Mouse (Mus musculus) gastrocnemius, postnatal 25 days (tissue): ENCODE data around the gene Irs3. TPM values are rescaled to one million over a fixed set of nuclear protein-coding genes. Genes with fewer than 3 reads are reported as not detected.
"Not testable (repeated sequence)": the region's sequence is repeated elsewhere in the genome, so short reads cannot be mapped to it uniquely, and the experiment has no call there.

Experiments
- DNase-seq: peaks from one replicate; pipeline ENCODE4 v3.0.0; 2022
- total RNA-seq, 2 experiments: library from RNA; stranded (reverse); gene quantifications; 1 replicate in 1 of 2; 2 replicates in 1 of 2; pipeline ENCODE4 v1.2.3; 2021

Irs3 gene
- total RNA-seq, 2 experiments from 2014 or later = 0.36 to 1.5 TPM

DNA sequence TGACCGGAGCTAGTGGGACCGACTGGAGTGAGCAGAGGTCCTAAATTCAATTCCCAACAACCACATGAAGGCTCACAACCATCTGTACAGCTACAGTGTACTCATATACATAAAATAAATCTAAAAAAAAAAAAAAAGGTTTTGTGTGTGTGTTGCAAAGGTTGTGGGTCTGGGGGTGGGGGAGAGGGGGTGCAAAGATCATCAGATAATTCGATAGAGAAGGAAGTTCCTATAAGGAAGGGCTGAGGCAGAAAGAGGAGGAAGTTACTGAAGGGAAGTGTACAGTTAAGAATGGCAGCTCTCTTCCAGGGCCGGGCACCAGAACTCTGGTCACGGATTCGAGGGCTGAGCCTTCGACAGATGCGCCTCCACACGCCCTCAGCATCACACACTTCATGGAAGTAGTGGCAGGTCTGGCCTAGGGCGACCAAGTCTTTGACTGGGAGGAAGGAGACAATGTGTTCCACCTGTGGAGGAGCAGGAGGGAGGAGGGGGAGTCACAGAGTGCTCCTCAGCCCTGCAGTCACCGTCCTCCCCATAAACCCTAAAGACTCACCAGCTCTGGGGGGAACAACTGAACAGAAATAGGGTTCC lies 21.5 kb downstream of the Irs3 start:
- no peak for DNase-seq

DNA sequence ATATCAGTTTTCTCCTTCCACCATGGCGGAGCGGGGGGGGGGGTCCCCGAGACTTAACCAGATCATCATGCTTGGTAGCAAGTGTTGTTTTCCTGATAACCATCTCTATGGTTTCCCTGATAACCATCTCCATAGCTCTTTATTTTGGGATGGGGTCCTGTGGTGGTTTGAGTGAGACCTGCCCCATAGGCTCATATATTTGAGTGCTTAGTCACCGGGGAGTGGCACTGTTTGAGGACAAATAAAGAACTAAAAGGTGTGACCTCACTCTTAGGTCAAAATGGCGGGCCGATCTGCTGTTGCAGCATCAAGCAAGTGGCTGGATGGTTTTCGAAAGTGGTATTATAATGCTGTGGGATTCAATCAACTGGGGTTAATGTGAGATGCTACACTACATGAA lies 30.2 kb downstream of the Irs3 start:
- DNase-seq = no peak

DNA sequence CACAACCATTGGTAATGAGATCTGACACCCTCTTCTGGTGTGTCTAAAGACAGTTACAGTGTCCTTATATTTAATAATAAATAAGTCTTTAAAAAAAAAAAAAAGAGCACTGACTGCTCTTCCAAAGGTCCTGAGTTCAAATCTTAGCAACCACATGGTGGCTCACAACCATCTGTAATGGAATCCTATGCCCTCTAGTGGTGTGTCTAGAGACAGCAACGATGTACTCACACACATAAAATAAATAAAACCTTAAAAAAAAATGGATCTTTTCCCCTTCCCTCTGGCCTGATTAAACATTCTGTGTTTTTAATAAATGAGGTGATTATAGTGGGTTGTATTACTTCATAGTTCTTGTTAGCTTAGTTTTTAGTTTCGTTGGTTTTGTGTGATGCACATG lies 30.6 kb downstream of the Irs3 start:
- not testable (repeated sequence) for DNase-seq

DNA sequence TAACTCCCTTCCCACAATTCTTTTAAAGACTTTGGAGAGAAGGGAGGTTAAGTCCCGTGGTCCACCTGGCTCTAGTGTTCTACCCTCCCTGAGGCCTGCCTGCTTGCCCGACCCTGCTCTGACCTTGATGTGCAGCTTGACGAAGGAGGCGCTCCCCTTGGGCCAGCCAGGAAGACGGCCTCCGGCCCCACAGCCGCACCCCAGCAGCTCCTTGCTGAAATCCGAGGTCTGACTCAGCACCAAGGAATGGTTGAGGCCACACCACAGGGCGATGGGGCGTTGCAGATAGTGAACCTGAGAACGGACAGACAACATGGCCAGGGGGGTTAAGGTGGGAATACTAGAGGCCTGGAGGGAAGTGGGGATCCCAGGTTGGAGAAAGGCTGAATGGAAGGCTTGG lies 32.0 kb downstream of the Irs3 start, which contains the start of gene Pcolce:
Gene Pcolce, minus strand, starts transcription at position 235 of the 400 bp plus-strand sequence.
- peak; percentile 56 for DNase-seq

DNA sequence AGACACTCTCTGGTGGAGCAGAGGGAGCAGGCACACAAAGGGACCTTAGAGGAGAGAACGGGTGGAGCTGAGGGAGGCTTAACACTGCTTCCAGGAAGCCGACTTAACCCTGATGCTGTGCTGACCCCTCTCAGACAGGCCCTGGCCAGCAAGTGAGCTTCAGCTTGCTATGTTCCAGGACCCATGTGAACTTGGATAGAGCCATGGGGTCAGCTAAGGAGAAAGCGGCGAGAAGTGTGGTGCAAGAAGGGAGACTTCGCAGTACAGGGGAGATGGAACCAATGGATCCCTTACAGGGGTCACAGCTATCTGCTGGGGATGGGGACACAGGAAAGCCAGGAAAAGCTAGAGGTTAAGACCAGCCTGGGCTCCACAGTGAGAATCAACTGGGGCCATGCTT lies 32.4 kb downstream of the Irs3 start:
- DNase-seq = peak; percentile 50

DNA sequence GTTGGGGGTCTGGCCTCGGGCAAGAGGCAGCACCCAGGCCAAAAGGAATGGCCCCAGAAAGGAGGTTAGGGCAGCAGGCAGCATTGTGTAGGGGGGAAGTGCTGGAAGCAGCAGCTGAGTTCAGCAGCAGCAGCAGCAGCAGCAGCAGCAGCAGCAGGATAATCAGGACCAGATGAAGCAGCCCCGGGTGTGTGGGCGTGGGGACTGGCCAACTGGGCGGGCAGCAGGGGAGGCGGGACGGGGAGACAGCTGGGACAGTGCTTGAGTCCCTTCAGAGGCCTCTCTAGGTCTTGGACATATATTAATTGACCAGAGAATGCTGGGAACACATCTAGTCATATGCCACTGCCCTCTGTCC lies 34.3 kb downstream of the Irs3 start:
- peak; percentile 88 for DNase-seq

DNA sequence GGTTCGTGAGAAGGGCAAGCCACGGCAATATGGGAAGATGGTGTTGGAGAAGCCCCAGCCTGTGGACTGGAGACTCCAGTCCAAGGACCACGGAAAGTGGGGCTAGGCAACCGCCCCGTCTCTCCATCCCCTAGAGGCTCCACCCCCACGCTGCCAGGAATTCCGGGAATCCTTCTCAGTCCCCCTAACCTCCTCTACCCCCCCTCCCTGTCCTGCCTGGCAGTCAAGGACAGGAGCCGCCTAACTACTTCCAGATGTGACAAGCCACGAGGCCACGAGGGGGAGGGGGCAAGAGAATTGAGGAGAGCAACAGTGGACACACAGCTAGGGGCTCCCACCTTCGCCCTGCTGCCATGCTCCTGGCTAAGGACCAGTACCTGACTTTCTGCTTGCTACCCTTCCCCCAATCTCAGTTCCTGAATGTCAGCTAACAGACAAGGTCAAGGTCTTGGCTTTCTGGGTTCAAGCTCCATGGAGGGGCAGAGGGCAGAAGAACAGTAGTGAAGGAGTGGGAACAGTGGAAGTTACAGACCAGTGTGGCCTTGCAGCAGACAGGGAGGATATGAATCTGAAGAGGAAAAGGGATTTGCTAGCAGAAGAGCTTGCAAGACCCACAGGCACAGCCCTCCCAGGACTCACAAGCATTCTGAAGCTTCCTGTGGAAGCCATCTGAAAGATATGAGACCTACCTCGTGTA lies 34.8 kb downstream of the Irs3 start:
- peak; percentile 90 for DNase-seq

DNA sequence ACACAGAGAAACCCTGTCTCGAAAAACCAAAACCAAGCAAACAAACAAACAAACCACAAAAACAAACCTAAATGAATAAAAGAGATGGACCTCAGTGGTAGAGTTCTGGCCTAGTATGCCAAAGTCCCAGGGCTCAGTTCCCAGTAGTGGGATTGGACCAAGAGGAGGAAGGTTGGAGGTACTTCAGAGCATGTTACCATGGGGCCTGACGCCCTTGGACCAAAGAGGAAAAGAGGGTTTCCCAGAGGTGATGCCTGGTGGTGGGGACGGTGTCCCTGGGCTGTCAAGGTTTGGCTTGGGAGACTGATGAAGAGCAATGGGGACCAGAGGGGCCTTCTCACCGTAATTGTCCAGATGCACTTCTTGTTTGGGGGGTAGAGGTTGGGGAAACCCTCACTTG lies 35.5 kb downstream of the Irs3 start:
- DNase-seq = no peak

DNA sequence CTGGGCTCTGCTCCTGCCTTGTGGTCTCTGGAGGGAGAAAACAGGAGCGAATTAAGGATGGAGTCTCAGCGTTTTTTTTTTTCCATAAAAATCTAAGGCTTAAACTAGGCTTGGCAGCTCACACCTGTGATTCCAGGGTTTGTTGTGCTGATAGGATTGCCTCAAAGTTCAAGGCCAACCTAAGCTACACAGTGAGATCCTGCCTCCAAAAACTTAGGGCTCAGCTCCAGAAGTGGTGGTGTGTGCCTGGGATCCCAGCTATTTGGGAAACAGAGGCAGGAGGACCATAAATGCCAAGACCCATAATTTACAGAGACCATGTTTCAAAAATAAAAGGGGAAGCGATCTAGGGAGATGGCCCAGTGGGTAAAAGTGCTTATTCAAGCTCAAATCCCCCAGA lies 36.2 kb downstream of the Irs3 start:
- DNase-seq = no peak

DNA sequence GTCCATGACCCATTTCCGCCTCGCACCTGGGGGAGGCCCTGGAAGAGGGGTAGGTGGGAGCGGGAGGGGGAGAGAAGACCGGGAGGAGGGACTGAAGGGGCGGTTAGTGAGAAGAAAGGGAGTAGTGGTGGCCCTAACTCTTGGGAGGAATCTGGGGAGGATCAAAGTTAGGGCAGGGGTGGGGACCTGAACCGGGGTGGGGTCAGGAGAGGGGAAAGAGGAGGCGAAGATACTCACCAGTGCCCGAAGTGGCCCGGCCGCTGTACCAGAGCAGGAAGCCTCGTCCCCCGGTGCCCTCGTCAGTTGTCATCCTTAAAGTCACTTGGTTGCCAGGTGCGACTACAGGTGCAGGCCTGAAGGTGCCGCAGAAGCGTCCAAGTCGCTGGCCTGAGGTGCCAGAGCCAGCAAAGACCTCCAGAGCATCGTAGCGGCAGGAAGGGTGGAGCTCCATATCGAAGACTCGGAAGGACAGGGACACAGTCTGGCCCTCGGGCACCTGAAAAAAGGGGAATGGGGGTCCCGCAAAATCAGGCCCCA lies 36.8 kb downstream of the Irs3 start:
- DNase-seq = no peak

DNA sequence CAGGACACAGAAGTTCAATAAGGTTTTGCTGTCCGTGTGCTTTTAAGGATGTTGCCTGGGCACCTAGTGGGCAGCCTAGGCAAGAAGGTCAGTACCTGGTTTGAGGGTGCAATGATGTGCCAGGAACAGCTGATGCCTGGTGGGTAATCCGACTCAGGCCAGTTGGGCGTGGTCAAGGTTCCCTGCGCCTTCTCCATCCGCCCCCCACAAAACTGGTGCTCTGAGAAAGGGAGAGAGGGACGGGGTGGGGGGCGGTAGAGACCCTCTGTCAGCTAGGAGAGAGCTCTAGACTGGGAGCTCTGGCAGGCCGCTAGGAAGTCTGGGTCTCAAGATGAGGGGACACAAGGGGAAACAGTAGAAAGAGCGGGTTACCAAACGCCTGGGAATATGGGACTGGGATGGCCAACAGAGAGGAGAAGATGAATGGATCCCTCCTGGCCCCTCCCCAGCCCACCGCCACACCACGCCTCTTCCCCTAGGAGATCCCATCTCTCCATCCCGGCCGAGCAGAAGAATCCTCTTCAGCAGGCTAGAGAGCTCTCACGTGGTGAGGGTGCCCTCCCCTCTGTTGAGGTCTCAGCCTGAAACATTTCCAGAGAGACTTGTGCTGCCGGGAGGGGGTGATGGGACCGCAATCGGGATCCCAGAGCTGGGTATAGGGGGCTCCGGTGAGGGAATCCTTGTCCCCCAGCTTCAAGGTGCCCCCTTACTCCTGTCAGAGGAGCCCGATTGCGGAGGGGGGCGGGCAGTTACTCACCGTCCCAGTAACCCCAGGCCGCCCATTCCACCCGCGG lies 37.5 kb downstream of the Irs3 start:
- DNase-seq = no peak

DNA sequence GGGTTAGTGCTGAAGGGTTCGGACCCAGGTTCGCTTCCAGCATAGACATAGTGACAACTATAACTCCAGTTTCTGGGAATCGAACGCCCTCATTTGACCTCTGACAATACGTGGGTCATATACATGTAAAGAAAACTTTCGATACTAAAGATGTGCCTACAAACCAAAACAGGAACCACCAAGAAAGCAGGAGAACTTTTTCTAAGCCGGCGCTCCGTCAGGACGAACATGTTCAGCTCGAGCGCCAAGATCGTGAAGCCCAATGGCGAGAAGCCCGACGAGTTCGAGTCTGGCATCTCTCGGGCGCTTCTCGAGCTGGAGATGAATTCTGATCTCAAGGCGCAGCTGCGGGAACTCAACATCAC lies 44.2 kb downstream of the Irs3 start:
- peak; percentile 37 for DNase-seq

DNA sequence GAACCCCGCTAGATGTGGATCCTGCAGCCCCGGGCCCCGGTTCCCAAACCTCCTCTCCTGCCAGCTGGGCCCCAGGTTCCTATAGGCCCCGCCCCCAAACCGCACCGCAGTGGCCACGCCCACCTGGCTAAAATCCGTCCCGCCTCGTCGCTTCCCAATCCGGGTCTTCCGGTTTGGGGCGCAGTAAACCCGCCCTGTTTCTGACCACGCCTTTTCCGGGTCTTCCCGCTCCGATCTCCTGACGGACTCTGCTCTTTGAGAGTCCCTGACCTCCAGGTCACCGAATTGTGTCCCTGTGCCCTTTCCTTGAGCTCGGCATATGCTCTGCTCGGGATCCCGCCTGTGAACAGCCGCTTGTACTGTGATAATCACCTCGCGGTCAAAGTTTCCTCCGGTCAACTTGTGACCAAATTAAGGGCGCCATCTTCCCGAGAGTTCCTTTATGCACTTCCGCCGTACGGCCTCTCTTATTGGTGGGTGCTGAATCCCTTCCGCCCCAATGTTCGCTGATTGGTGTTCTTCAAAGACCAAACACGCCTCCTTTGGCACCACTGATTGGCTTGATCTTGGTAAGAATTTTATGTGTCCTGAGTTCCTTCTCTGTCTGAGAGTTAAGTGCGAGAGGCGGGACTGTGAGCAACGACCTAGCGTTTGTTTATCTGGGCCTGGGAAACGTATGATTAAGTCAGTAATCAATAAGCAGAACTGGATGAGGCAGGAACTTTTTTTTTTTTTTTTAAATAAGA lies 44.7 kb downstream of the Irs3 start, which contains the start of gene Mospd3:
Gene Mospd3, minus strand, starts transcription at position 440 of the 746 bp plus-strand sequence.
- DNase-seq = peak; percentile 93

DNA sequence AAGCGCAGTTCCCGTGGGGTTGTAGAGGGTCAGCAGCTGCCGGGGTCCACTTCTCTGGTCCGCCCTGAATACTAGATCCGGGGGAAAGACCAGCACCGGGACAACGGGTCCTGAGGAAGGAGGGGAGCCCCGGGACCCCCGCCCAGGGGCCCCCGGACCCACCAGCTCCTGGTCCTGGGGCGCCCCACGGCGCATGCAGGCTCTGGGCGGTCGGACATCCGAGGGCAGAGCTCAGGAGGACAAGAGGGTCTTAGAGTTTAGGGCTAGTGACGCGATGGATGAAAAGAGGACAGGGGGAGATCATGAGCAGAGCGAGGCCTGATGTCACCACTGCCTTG lies 45.3 kb downstream of the Irs3 start:
- no peak for DNase-seq

DNA sequence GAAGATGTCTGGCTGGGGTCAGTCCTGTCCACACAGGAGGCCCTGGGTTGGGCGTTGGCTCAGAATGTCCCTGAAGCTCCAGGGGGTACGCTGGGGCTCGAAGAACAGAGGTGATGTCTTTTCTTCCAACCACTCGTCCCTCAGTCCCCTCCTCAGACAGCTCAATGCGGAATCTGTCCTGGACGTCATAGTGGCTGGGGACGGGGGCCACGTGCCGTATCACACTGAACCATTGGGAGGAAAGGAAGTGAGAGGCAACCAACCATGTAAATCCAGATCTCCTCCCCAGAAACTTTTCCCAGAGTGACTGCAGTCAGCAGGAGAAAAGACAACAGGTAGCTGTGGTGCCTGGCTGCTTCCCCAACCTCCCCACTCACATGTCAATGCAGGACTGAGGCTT lies 45.9 kb downstream of the Irs3 start:
- no peak for DNase-seq

DNA sequence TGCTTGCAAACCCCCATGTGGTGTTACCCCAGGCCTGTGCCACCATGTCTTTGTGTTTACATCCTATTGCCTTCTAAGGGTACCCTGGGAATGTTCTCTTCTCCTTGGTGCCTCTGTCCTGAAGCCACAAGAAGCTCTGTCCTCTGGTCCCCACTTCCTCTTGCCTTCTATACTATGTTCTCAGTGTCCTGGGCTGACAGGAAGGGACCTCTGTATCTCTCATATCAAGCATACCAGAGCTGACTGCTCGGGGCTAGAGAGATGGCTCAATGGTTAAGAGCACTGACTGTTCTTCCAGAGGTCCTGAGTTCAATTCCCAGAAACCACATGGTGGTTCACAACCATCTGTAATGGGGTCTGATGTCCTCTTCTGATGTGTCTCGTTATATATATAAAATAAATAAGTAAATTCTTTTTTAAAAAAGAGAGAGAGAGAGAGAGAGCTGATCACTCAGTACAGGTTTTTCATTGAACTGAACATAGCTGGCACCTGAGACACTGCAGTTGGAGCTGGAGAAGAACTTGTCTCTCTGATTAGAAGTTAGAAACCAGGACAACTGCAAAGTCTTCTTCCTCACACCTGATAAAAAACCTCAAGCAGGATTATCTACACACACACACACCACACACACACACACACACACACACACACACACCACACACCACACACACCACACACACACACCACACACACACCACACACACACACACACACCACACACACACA lies 47.3 kb downstream of the Irs3 start:
- DNase-seq = no peak

DNA sequence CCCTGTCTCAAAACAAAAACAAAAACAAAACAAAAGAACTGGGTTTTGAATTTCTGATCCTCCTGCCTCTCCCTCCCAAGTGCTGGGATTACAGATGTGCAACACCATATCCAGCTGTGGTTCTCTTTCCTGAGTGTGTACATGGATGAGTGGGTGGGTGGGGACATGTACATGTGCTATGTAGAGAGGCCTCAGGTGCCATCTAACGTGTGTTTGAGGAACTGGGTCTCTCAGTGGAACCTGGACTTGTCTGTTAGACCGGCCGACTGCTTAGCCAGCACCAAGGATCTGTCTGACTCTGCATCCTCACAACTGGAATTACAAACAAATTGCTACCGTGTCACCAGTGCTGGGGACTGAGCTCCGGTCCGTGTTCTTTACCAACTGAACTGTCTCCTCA lies 47.9 kb downstream of the Irs3 start:
- DNase-seq = no peak

DNA sequence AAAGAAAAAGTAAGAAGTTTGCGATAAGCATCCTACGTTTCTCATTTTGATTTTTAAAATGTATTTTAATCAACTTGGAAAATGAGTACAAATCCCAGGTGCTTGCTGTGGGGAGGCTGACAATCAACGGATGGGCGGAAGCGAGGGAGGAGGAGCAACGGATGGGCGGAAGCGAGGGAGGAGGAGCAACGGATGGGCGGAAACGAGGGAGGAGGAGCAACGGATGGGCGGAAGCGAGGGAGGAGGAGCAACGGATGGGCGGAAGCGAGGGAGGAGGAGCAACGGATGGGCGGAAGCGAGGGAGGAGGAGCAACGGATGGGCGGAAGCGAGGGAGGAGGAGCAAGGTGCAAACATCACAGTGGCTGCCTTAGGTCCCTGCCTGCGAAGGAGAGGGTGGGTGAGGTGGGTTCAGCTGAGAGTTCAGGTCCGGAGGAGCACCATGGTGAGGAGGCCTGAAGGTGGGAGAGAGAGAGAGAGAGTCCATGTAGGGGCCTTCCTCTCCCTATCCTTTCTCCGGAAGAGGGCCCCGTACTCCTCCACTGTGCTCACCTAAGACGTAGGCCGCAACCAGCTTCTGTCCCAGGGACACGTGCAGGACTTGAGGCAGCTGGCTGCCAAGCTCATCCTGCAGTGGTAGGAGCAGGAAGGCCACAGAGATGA lies 48.8 kb downstream of the Irs3 start:
- no peak for DNase-seq

DNA sequence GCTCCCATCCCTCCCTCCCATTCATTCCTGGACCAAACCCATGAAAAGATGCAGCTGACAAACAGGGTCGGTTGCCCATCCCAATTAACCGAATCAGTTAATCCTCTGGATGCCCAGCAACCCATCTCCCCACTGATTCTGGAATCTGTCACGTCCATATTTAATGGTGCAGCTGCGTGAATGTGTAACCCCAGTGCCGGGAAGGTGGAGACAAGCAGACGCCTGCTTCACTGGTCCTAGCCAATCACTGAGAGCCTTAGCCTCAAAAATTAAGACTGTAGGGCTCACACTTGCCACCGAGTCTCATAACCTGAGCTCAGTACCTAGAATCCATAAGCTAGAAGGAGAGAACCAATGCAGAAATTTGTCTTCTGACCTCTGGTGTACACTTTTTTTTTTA lies 49.6 kb downstream of the Irs3 start:
- DNase-seq = no peak
